Mouse (Mus musculus): Measurements from ENCODE around the gene Tcf3. TPM values are rescaled to one million over a fixed set of nuclear protein-coding genes. Genes with fewer than 3 reads are reported as not detected.

Tcf3 gene
- polyA plus RNA-seq, 1 experiment, result 61.1 TPM

GRCm38 (mm10) chr10:80371983-80372382, 61.5 kb downstream of the Tcf3 start:
- Histone ChIP-seq H3K4me3 (replicated peaks) (no peak overlapping the region), H3K27me3 (ENCODE audit: control insufficient read depth) (peaks cover 48% of the 10 kb centered on the region), H3K9me3 (ENCODE audit: control insufficient read depth, low read length) (peaks cover 7% of the 10 kb centered on the region), H3K4me1 (ENCODE audit: control insufficient read depth) (peaks cover 2% of the 10 kb centered on the region), H3K36me3 (ENCODE audit: control insufficient read depth) (no peaks in the 10 kb centered on the region)
- TF ChIP-seq GATA1 (IDR thresholded peaks at IDR 0.05; ENCODE audit: low read length), result no peak

GRCm38 (mm10) chr10:80371411-80371966, 62.0 kb downstream of the Tcf3 start:
- no peak for TF ChIP-seq TAL1 (IDR thresholded peaks at IDR 0.05; ENCODE audit: low read length)
- no peak for TF ChIP-seq GATA1 (IDR thresholded peaks at IDR 0.05; ENCODE audit: low read length)
- no peaks in the 10 kb centered on the region for H3K36me3 ChIP-seq (ENCODE audit: control insufficient read depth)
- H3K9me3 ChIP-seq (ENCODE audit: control insufficient read depth, low read length), result peaks cover 7% of the 10 kb centered on the region
- peaks cover 2% of the 10 kb centered on the region for H3K4me1 ChIP-seq (ENCODE audit: control insufficient read depth)
- peaks cover 51% of the 10 kb centered on the region for H3K27me3 ChIP-seq (ENCODE audit: control insufficient read depth)
- H3K4me3 ChIP-seq (replicated peaks), result no peak overlapping the region

GRCm38 (mm10) chr10:80369995-80370747, 63.3 kb downstream of the Tcf3 start:
- peaks cover 56% of the 10 kb centered on the region for H3K27me3 ChIP-seq (ENCODE audit: control insufficient read depth)
- TF ChIP-seq GATA1 (IDR thresholded peaks at IDR 0.05; ENCODE audit: low read length) (no peak), TAL1 (IDR thresholded peaks at IDR 0.05; ENCODE audit: low read length) (no peak)
- H3K36me3 ChIP-seq (ENCODE audit: control insufficient read depth), result no peaks in the 10 kb centered on the region
- H3K4me1 ChIP-seq (ENCODE audit: control insufficient read depth), result peaks cover 2% of the 10 kb centered on the region
- no peak overlapping the region for H3K4me3 ChIP-seq (replicated peaks)
- H3K9me3 ChIP-seq (ENCODE audit: control insufficient read depth, low read length), result peaks cover 7% of the 10 kb centered on the region

- Histone ChIP-seq H3K4me3 (replicated peaks) (no peak overlapping the region), H3K27me3 (ENCODE audit: control insufficient read depth) (peaks cover 72% of the 10 kb centered on the region), H3K9me3 (ENCODE audit: control insufficient read depth, low read length) (peaks cover 7% of the 10 kb centered on the region), H3K36me3 (ENCODE audit: control insufficient read depth) (no peaks in the 10 kb centered on the region), H3K4me1 (ENCODE audit: control insufficient read depth) (peaks cover 2% of the 10 kb centered on the region)
- TF ChIP-seq TAL1 (IDR thresholded peaks at IDR 0.05; ENCODE audit: low read length) (no peak), GATA1 (IDR thresholded peaks at IDR 0.05; ENCODE audit: low read length) (no peak)
Measured at GRCm38 (mm10) chr10:80368392-80368791, 65.1 kb downstream of the Tcf3 start.

GRCm38 (mm10) chr10:80367954-80368353, 65.5 kb downstream of the Tcf3 start:
- H3K4me1 ChIP-seq (ENCODE audit: control insufficient read depth), result peaks cover 2% of the 10 kb centered on the region
- TF ChIP-seq TAL1 (IDR thresholded peaks at IDR 0.05; ENCODE audit: low read length), result no peak
- TF ChIP-seq GATA1 (IDR thresholded peaks at IDR 0.05; ENCODE audit: low read length), result no peak
- peaks cover 72% of the 10 kb centered on the region for H3K27me3 ChIP-seq (ENCODE audit: control insufficient read depth)
- no peak overlapping the region for H3K4me3 ChIP-seq (replicated peaks)
- H3K36me3 ChIP-seq (ENCODE audit: control insufficient read depth), result no peaks in the 10 kb centered on the region
- peaks cover 7% of the 10 kb centered on the region for H3K9me3 ChIP-seq (ENCODE audit: control insufficient read depth, low read length)

GRCm38 (mm10) chr10:80365736-80366135, 67.7 kb downstream of the Tcf3 start:
- TF ChIP-seq GATA1 (IDR thresholded peaks at IDR 0.05; ENCODE audit: low read length) (no peak), TAL1 (IDR thresholded peaks at IDR 0.05; ENCODE audit: low read length) (no peak)
- Histone ChIP-seq H3K36me3 (ENCODE audit: control insufficient read depth) (no peaks in the 10 kb centered on the region), H3K4me1 (ENCODE audit: control insufficient read depth) (no peaks in the 10 kb centered on the region; the same call in 1 of the 2 replicates), H3K9me3 (ENCODE audit: control insufficient read depth, low read length) (peaks cover 14% of the 10 kb centered on the region), H3K27me3 (ENCODE audit: control insufficient read depth) (peaks cover 74% of the 10 kb centered on the region), H3K4me3 (replicated peaks) (no peak overlapping the region)

- H3K4me3 ChIP-seq (replicated peaks), result no peak overlapping the region
- TF ChIP-seq TAL1 (IDR thresholded peaks at IDR 0.05; ENCODE audit: low read length), result no peak
- no peak for TF ChIP-seq GATA1 (IDR thresholded peaks at IDR 0.05; ENCODE audit: low read length)
- peaks cover 85% of the 10 kb centered on the region for H3K27me3 ChIP-seq (ENCODE audit: control insufficient read depth)
- no peaks in the 10 kb centered on the region; the same call in 1 of the 2 replicates for H3K4me1 ChIP-seq (ENCODE audit: control insufficient read depth)
- no peaks in the 10 kb centered on the region for H3K36me3 ChIP-seq (ENCODE audit: control insufficient read depth)
- peaks cover 13% of the 10 kb centered on the region for H3K9me3 ChIP-seq (ENCODE audit: control insufficient read depth, low read length)
Measured at GRCm38 (mm10) chr10:80363734-80364133, 69.7 kb downstream of the Tcf3 start.

Other genes with a start within 250 kb of the Tcf3 start
- 4.2 and 4.7 TPM in 2 replicates for gene Mum1, start 207.2 kb downstream of the Tcf3 start, polyA plus RNA-seq (2012)
- gene Ndufs7, start 184.5 kb downstream of the Tcf3 start, polyA plus RNA-seq (2012), result 19.0 and 28.9 TPM in 2 replicates
- 0.11 and 0.20 TPM in 2 replicates for gene Gamt, start 172.6 kb downstream of the Tcf3 start, polyA plus RNA-seq (2012)
- gene Dazap1, start 172.2 kb downstream of the Tcf3 start, polyA plus RNA-seq (2012), result 76.5 and 84.5 TPM in 2 replicates
- gene Rps15, start 141.2 kb downstream of the Tcf3 start, polyA plus RNA-seq (2012), result 998 and 1,528 TPM in 2 replicates
- under 0.01 TPM in 1 of 2 replicates, not detected in the other for gene Apc2, start 137.7 kb downstream of the Tcf3 start, polyA plus RNA-seq (2012)
- gene 2310011J03Rik, start 113.1 kb downstream of the Tcf3 start, polyA plus RNA-seq (2012), result 10.6 and 12.9 TPM in 2 replicates
- 0.55 and 0.65 TPM in 2 replicates for gene Pcsk4, start 104.1 kb downstream of the Tcf3 start, polyA plus RNA-seq (2012)
- 18.8 and 21.4 TPM in 2 replicates for gene Reep6, start 103.7 kb downstream of the Tcf3 start, polyA plus RNA-seq (2012)
- gene Adamtsl5, start 85.2 kb downstream of the Tcf3 start, polyA plus RNA-seq (2012), result 2.2 and 2.6 TPM in 2 replicates
- gene Plk5, start 77.2 kb downstream of the Tcf3 start, polyA plus RNA-seq (2012), result not detected in 2 replicates
- 0.53 and 0.55 TPM in 2 replicates for gene Mex3d, start 46.0 kb downstream of the Tcf3 start, polyA plus RNA-seq (2012)
- 24.1 and 26.2 TPM in 2 replicates for gene Mbd3, start 34.1 kb downstream of the Tcf3 start, polyA plus RNA-seq (2012)
- 197 and 289 TPM in 2 replicates for gene Uqcr11, start 26.8 kb downstream of the Tcf3 start, polyA plus RNA-seq (2012)
- gene Onecut3, start 61.2 kb upstream of the Tcf3 start, polyA plus RNA-seq (2012), result not detected in 2 replicates
- gene Atp8b3, start 105.5 kb upstream of the Tcf3 start, polyA plus RNA-seq (2012), result 0.01 and 0.03 TPM in 2 replicates
- 14.5 and 15.5 TPM in 2 replicates for gene Rexo1, start 127.9 kb upstream of the Tcf3 start, polyA plus RNA-seq (2012)
- gene Klf16, start 143.7 kb upstream of the Tcf3 start, polyA plus RNA-seq (2012), result 19.9 and 21.2 TPM in 2 replicates
- 103 and 117 TPM in 2 replicates for gene Abhd17a, start 156.7 kb upstream of the Tcf3 start, polyA plus RNA-seq (2012)
- 6.8 and 7.3 TPM in 2 replicates for gene Scamp4, start 169.2 kb upstream of the Tcf3 start, polyA plus RNA-seq (2012)
- 4.1 and 6.2 TPM in 2 replicates for gene Adat3, start 169.2 kb upstream of the Tcf3 start, polyA plus RNA-seq (2012)
- 0.07 and 0.12 TPM in 2 replicates for gene Gm49322, start 172.4 kb upstream of the Tcf3 start, polyA plus RNA-seq (2012)
- 33.9 and 36.6 TPM in 2 replicates for gene Csnk1g2, start 189.2 kb upstream of the Tcf3 start, polyA plus RNA-seq (2012)
- 2.6 and 3.2 TPM in 2 replicates for gene Btbd2, start 223.4 kb upstream of the Tcf3 start, polyA plus RNA-seq (2012)
- 49.1 and 53.2 TPM in 2 replicates for gene Mknk2, start 244.5 kb upstream of the Tcf3 start, polyA plus RNA-seq (2012)

All from erythroblast, embryonic 14.5 days (primary cell).